Mouse (Mus musculus): ENCODE results near the gene Tada2b.

The Tada2b gene

DNA sequence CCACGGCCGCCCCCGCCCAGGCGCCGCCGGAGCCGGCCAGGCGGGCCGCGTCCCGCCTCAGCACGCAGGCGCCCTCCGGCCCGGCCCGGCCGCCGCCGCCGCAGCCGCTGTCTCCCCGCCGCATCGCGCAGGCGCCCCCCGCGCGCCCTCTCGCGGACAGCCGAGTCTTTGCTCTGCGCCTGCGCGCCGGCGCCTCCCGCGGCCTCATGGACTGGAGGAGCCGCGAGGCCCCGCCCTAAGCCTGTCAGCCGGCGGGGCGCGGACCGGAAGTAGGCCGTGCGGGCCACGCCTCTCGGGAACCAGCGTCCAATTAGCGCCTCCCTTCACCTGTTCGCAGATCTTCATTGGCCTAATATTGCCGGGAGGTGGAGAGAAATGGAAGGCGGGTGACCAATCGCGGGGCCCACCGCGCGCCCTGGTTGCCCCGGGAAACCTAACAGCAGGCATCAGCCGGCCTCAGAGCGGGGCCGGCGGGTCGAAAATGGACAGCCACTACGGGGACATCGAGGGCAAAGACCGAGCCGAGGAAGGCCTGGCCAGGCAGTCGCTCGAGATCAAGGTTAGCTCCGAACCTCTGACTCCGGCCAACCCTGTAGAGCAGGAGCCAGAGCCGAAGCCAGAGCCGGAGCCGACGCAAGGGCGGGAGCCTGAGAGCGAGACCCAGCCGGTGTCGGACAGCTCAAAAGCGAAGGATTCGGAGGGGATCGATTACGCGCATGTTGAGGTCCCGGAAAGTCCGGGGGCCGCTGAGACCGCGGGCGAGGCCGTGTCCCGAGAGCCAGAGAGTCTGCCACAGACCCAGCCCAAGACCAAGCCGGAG lies at the start of gene Tada2b, which contains the start of gene Ccdc96:
Gene Tada2b (minus strand): TSS at position 115 of the 820 bp plus-strand sequence.
Gene Ccdc96 (plus strand): TSS at position 418 of the 820 bp plus-strand sequence.
- peak; percentile 84 for DNase-seq (ENCODE audit: low spot score)

DNA sequence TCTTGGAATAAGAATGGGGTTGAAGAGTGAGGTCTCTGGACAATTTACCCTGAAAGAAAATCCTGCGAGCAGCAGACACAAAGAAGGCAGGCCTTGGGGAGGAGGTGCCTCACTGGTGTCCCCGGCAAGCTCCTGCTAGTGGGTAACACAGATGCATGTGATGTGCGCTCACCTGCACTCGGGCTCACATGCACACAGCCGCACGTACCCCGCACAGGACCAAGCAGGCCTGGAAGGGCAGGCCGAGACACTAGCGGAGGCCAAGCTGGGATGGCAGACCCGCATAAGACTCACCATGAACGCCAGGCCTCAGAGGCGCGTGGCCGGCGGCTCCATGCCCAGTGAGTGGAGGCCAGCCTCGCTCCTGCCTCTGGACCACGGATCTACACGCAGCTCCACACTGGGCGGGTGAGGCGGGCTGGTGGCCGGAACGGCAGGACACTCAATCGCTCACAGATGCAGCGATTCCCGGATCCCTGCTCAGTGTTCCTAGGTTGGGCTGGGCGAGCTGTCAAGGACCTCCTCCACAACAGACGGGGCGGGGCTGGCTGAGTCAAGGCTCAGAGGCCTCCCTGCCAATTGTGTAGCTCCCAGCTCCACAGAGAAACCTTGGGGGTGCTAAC lies 46.2 kb upstream of the Tada2b start:
- peak; percentile 86 for DNase-seq (ENCODE audit: low spot score)

DNA sequence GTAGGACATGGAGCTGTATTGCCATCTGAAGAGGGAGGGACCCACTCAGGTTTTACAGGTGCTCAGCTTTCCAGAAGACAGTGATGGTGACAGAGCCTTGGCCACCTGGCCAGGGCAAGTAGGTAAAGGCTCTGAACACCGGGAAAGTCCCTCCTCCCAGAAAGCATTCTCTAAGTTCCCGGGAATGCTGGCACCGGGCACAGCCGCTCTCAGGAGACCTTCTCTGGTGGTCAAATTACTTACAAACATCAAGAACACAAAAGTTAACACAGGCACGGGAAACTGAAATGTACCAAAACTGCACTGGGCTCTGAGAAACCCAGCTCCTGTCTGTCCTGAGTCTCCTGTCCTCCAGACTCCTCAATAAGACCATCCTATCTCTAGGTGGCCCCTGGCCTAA lies 45.6 kb upstream of the Tada2b start:
- DNase-seq (ENCODE audit: low spot score), result no peak

DNA sequence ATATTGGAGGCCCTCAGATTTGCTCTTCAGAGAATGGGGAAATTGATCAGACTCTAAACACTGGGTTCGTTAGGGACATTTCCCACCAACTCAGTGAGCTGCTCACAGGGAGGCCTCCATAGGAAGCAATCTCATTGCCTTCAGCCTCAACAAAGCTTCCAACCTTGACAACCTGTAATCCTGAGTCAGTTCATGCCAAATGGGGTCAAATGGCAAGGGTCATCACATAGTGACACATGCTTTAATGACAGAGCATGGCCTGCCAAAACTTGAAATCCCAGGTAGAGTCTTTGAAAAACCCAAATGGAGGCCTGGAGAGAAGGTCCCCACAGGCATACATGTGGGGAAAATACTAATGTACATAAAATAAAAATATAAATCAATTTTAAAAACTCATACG lies 42.8 kb upstream of the Tada2b start:
- DNase-seq (ENCODE audit: low spot score), result no peak

DNA sequence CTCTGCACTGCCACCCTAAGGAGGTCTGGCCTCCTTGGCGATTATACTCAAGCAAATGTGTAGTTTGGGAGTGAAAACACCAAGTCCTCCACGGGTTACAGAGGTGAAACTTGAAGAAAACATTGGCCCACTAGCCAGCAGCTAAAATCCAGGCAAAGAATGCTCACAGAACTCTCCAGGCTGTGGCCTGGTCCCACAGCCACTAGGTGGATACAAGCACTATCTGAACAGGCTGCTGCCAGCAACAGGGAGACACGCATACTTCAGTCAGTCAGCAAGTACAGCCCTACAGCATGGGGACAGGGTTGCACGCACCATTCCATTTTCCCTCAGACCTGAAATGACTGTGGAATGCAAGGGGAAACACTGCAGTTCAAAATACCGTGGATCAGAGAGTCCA lies 42.2 kb upstream of the Tada2b start:
- no peak for DNase-seq (ENCODE audit: low spot score)

DNA sequence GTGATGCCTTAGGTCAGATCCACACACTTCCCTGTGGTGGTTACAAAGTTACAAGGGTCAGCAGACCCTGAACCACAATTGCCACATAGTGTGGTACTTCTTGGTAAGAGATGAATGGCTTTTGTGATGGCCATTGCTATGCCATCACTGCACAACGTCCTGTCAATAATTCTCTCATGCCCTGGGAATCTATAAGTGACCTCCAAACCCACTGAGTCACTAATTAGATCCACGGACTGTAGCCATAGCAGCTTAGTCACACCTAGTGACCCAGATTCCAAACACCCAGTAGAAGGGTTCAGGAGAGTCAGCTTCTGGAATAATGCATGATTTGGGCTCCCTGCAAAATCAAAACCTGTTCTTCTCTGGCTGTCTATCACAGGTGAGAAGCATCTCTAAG lies 41.1 kb upstream of the Tada2b start:
- DNase-seq (ENCODE audit: low spot score), result no peak

DNA sequence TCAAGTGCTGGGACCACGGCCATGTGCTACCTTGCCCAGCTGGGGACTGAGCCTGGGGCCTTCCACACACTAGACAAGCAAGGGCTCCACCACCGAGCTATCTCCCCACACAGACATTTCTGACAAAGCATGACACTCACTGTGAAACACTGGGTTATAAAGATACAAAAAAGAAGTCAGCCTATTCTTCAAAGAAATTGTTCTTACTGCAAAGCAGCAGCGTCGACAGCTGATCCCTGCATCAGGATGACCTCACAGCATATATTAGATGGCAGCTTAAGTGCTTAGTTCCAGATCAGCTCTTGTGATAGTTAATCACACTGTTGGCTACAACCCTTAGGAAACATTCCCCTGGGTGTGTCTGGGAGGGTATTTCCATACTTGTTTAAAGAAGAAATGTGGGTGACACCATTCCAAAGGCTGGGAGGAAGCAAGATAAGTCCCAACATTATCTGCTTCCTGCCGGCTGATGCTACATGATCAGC lies 39.2 kb upstream of the Tada2b start:
- no peak for DNase-seq (ENCODE audit: low spot score)

DNA sequence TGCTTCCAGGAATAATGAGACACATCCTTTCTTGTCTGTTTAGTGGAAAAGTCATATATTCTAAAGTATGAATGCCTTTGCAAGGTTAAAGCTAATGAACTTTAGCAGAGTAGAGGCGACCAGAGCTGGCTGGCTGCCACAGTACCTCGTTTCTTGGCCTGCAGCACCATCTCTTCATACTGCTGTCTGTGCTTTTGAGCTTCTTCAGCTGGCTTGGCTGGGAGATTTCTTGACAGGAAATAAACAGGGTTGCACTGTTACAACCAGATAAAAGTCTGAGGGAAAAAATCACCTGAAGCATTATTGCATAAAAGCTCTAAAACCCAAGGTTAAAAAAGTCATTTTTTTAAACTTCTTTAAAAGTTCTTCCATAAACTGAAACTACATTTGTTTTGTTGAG lies 38.7 kb upstream of the Tada2b start:
- no peak for DNase-seq (ENCODE audit: low spot score)

DNA sequence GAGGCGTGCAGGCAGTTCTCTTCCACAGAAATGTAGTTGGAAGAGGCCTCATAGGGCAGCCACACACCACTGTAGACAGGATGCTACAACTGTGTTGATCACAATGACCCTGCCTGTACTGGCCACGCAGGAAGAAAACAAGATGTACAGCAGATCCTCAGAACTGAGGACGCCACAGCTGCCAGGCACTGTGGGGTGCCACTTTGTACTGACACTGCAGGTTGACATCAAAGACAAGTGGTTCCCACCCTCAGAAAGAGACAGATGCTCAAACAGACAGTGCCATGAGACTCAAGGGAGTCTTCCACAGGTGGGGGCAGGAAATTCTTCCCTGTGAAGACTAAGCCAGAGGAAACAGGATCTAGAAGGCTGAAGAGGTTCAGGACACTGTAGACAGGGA lies 35.7 kb upstream of the Tada2b start:
- DNase-seq (ENCODE audit: low spot score), result no peak

DNA sequence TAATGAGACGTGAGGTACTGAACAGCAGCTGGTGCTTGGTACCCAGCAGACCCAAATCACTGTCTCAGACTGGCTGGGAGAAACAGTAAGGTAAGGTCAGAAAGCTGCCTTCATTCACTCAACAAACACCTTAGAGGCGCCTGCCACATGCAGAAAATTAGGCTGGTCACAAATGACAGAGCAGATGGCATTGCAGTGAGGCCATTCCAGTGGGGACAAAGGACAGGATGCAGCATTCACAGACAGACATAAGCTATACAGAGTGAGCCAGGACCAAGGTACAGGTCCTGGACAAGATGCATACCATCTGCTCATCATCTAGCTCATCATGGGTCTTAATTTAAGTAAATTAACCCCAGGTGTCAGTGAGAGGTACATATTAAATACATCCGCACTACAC lies 33.5 kb upstream of the Tada2b start:
- DNase-seq (ENCODE audit: low spot score), result no peak

DNA sequence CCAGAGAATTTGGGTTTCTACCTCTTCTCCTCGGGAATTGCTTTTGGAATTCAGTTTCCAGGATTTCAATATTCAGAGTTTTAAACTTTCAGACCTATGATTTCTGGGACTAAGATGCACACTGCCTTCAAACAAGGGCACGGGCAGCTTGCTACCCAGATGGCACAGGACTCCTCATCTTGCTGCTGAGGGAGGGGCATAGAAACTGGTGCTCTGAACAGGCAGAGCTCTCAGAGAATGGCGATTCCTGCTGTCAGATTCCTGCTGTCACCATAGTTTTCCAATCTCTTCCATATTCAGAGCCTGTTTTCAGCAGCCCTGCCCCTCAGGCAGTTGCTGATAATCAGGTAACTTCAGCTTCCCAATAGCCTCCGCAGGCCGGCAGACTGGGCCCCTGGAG lies 31.5 kb upstream of the Tada2b start:
- DNase-seq (ENCODE audit: low spot score), result no peak

DNA sequence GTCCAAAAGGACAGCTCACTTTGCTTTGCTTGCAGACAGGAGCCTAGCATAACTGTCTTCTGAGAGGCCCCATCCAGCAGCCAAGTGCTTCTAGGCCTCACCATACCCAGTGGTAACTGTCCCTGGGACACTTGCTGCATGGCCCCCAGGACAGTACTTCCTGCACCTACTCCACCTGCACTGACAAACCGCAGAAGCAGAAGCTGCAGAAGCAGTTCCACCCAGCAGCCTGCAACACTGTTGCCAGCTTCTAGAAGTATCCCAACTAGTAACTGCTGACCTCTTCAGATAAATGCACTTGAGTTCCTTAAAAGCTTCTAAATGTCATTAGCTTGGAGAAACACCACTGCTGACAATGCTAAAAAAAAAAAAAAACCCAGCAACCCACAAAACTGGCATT lies 31.0 kb upstream of the Tada2b start:
- DNase-seq (ENCODE audit: low spot score), result no peak

DNA sequence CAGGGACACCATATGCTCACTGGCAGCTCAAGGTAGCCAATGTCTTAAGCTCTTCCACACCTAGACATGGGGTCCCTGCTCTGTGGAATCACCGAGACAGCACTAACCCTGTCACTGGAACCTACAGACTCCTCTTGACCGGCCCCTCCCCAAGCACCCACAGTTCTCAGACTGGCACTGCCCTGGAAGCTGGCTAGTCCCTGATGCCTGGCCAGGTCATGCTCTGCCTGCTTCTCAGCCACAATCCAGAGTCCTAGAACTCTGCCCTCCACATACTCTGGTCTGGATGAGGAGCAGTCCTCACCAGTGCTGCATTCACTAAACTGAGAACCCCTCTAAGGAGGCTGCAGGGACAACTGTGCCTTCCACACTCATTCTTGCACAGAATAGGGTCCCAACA lies 26.9 kb upstream of the Tada2b start:
- DNase-seq (ENCODE audit: low spot score), result no peak

DNA sequence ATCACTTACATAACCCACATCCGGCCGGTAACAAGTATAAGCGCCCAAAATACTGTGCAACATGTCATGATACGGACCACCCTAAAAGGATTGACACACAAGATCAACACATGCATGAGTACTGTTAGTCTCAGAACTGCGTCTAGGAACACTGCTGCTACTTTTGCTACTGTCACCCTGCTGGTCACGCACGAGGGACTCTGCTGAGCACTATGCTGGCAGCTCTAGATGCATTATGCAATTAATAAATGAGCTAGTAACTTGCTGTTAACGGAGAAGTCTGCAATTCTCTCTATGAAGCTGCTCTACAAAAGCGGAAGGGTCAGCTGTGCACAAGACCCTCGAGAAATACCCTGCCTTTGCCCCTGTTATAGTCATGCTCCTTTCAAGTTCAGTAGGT lies 24.3 kb upstream of the Tada2b start:
- no peak for DNase-seq (ENCODE audit: low spot score)

DNA sequence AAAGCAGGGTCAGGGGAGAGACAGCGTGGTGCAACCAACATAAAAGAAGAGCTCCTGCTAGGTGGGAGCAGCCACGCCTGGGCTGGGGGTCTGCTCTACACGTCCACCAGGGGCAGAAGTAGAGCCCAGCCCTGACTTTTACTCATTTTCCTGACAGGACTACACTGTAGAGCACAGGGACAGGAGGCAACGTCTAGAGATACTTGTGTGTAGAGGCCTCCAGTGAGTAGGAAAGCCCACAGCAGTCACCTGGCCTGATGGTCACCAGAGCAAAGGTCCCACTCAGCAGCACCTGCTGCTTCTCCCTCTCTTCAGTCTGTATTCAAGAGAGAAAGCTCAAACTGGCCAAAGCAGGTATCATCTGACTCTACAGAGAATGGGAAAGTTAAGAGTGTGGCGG lies 21.6 kb upstream of the Tada2b start:
- DNase-seq (ENCODE audit: low spot score), result no peak

DNA sequence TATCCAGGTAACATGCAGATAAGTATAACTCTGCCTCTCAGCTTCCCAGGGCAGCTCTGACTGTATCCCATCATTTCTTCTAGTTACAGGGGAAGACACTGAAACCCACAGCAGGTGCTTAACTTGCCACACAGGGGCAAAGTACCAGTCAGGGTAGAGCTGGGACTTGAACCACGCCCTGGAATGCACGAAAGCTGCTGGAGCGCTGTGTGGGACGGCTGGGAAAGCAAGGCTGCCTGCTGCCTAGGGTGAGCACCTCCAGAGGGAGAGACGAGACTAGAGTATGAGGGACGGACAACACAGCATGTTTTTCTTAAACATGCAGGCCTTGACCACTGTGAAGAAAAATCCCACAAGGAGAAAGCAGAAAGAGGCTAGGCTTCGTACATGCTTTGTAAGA lies 21.1 kb upstream of the Tada2b start:
- DNase-seq (ENCODE audit: low spot score), result no peak

DNA sequence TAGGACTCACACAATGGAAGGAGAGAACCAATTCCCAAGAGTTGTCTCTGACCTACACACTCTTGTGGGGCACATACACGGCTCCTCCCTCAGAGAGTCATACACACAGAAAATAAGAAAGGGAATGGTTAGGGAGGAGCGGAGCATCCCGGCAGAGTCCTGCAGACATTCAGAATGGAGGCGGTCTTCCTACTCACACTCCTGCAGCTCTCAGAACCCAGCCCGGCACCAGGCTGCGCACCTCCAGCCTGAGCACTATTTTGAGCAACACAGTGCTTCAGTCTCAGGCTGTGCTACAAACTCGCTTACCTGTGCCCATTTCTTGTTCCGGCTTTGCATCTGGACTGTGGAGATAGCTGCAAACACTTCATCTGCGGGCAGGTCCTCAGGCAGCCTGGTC lies 10.6 kb upstream of the Tada2b start:
- no peak for DNase-seq (ENCODE audit: low spot score)

DNA sequence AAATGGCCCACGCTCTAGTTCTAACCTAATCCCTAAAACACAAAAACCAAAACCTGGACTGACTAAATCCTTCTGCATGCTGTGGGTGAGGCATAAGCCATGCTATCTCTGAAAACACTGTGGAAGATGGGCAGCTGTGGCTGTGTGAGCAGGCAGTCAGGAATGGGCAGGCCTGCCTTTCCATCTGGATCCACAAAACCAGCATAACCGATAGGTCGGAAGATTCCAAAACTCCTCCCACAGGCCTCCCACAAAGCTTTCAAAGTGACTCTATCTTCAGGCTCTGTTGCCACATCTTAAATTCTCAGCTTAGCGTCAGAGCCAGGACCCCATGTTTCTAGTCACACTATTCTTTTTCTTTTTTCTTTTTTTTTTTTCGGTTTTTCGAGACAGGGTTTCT lies 9.8 kb upstream of the Tada2b start:
- DNase-seq (ENCODE audit: low spot score), result no peak

DNA sequence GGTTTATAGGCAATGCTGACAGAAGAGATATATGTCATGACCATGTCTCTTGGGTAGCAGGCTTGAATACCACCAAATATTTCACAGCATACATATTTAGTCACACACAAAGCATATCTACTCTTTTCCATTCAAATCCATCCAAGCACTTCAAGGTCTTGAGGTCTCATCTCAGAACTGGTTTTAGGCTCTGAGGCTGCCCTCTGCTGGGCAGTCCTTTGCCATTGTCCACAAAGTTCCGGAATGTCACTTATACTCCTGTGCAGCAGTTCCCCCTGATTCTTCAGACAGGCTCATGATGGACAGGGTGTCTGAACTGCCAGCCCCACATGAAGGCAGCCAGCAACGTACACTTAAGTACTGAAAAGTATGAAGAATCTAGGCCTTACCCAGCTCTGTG lies 5.1 kb upstream of the Tada2b start:
- no peak for DNase-seq (ENCODE audit: low spot score)

DNA sequence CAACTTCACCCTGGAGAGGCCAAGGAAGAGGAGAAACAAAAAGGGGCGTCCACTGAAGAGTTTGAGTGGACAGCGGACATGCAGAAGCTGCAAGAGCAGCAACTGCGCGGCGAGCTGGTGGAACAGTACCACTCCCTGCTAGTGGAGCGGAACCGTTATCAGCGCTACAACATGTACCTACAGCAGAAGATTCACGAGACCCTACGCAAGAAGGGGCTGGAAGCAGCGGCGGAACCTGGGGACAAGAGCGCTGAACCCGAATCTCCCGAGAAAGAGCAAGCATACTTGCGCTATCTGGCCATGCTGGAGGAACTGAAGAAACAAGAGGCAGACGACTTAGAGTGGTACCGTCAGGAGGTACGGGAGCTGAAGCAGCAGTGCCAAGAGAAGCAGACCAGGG lies 1.2 kb upstream of the Tada2b start:
- no peak for DNase-seq (ENCODE audit: low spot score)

DNA sequence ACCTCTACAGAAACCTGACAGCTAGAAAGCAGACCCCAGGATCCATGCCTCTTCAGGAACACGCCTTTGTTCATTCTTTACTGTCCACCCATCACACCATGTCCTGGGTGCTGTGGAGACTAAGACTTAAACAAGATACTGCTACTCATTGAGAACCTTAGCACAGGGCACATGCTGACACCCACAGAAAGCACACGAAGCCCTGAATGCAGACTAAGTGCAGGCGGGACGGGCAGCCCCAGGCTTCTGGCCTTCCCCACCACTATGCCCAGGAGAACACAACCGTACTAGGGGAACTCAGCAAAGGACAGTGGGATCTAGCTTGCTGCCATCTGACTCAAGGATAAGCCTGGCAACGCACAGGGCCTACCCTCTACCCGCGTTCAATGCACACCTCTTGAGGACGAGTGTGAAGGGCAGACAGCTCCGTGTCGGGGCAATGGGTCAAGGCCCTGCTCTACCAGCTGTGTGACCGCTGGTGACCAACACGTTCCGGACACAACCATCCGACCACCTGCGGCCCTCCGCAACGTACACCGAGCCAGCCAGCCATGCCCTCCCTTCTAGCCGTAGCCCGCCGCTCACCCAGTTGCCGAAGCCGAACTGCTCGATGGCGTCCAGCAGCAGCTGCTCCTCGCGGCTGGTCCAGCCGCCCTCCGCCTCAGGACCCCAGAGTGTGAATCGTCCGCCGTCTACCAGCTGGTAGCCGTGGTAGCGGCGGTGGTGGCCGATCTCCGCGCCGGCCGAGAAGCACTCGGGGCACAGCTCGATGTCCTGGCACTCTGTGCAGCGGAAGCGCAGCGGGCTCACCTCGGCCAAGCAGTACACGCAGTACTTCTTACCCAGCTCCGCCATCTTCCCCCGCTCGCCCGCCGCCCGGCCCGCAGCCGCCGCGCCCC lies 633 bp downstream of the Tada2b start:
- peak; percentile 30 for DNase-seq (ENCODE audit: low spot score)

DNA sequence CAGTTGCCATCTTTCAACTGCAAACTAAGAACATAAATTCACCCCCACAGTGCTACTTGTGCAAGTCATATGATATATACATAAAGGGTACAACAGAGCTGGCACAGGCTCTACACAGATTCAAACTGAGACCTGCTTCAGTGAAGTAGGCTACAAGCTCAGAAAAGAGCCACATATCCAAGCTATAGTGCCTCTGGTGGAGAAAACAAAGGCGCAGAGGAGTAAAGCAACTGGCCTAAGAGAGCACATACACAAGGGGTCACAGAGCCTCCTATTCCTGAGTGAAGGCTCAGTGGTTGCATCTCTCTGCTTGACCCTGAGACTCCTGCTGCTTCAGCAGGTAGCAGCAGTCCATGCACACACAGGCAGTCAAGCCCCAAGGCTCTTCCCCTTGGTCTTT lies 3.0 kb downstream of the Tada2b start:
- DNase-seq (ENCODE audit: low spot score), result no peak

DNA sequence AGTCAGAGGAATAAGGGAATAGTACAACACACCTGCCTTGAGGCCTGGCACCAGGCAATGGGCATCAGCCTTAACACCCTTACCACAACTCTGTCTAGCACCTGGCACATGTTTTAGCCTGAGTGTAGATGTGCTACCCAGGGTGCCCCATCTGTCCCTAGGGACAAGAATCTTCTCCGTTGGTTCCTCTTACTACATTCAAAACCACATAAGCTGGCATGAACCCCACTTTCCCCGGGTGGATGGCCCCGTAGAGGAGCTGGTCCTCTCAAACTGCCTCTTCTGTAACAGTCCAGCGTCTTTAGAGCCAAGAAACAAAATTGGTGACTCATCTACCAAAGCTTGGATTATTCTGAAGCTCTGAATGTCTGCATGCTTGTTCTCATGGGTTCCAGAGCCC lies 3.7 kb downstream of the Tada2b start:
- DNase-seq (ENCODE audit: low spot score), result no peak

Measured in ovary, postnatal 10 days (tissue).